Mouse (Mus musculus) megakaryocyte, embryonic 14.5 days (primary cell): ENCODE data around the gene Zbtb18.

Experiments used
- FLI1 ChIP-seq: IDR thresholded peaks from 2 replicates; pipeline ENCODE4 v1.6.1; 2012; ENCODE audit warnings: low read length, inconsistent platforms, mixed read lengths
- GATA1 ChIP-seq: IDR thresholded peaks from 3 replicates; pipeline ENCODE4 v1.6.1; 2012; ENCODE audit warnings: mixed read lengths, low read length, inconsistent platforms, borderline replicate concordance

GRCm38 (mm10) chr1:177440411-177440810 is 1.7 kb upstream of the Zbtb18 start:
- TF ChIP-seq GATA1, result no peak
- TF ChIP-seq FLI1, result no peak
